Mouse (Mus musculus): ENCODE data around the gene Gm21775. TPM values are rescaled to one million over a fixed set of nuclear protein-coding genes. Genes with fewer than 3 reads are reported as not detected.
"Not testable (repeated sequence)": the region's sequence is repeated elsewhere in the genome, so short reads cannot be mapped to it uniquely, and the experiment has no call there.

The Gm21775 gene
- total RNA-seq (2021): not detected
- long read RNA-seq, experiment 1: 0 reads
- long read RNA-seq, experiment 2: 0 reads

- H3K4me3 ChIP-seq; intact Hi-C loops (cut with DNase I); DNase-seq; H3K27ac ChIP-seq: not testable (repeated sequence)
Observed at GRCm38 (mm10) chrY:10553153-10553552, at the start of gene Gm21775. Gene Gm21775 (plus strand): TSS chrY:10553453.

GRCm38 (mm10) chrY:10535942-10536341 is 17.3 kb upstream of the Gm21775 start, which contains the start of gene Gm20737:
Gene Gm20737 (minus strand): TSS chrY:10536042.
- H3K4me3 ChIP-seq; H3K27ac ChIP-seq; DNase-seq; intact Hi-C loops (cut with DNase I): not testable (repeated sequence)

Other genes starting within 250 kb of the Gm21775 start
- not detected for gene Gm20834, start 228.9 kb upstream of the Gm21775 start, total RNA-seq (2021)
- not detected for gene Gm28510, start 140.7 kb upstream of the Gm21775 start, total RNA-seq (2021)
- gene Gm20737, start 17.4 kb upstream of the Gm21775 start, total RNA-seq (2021): not detected
- gene Gm21900, start 62.9 kb downstream of the Gm21775 start, total RNA-seq (2021): not detected
- gene Gm20777, start 199.0 kb downstream of the Gm21775 start, total RNA-seq (2021): not detected

Data from gastrocnemius, adult 2 months (tissue).